Mouse (Mus musculus) brown adipose tissue, adult 24 weeks (tissue): Measurements from ENCODE around the gene Cdk19. TPM values are rescaled to one million over a fixed set of nuclear protein-coding genes. Genes with fewer than 3 reads are reported as not detected.

Experiments
- polyA plus RNA-seq: library from polyadenylated mRNA; stranded (reverse); fragments of >200 nt; gene quantifications from 2 replicates; pipeline ENCODE4 v1.2.4, GENCODE M21; 2012; ENCODE audit not compliant: missing spikeins, insufficient read depth, insufficient read length

Gene Cdk19
- polyA plus RNA-seq, 1 experiment, result 6.8 TPM

Other genes starting within 250 kb of the Cdk19 start
- 15.4 and 16.1 TPM in 2 replicates for gene Slc16a10, start 197.3 kb upstream of the Cdk19 start, polyA plus RNA-seq
- 29.1 and 31.1 TPM in 2 replicates for gene Rpf2, start 92.5 kb upstream of the Cdk19 start, polyA plus RNA-seq
- 57.3 and 70.6 TPM in 2 replicates for gene Gtf3c6, start 81.5 kb upstream of the Cdk19 start, polyA plus RNA-seq
- gene Amd1, start 37.4 kb upstream of the Cdk19 start, polyA plus RNA-seq, result 25.7 and 31.6 TPM in 2 replicates
- gene Slc22a16, start 230.8 kb downstream of the Cdk19 start, polyA plus RNA-seq, result not detected in 2 replicates